Mouse (Mus musculus): Measurements from ENCODE around the gene Il1rap. TPM values are rescaled to one million over a fixed set of nuclear protein-coding genes. Genes with fewer than 3 reads are reported as not detected.

Gene Il1rap
- polyA plus RNA-seq, 1 experiment from 2014 or later = 4.5 TPM

GRCm38 (mm10) chr16:26623141-26623540 lies 41.6 kb downstream of the Il1rap start:
- no peak for ATAC-seq (replicated peaks; ENCODE audit: insufficient number of reproducible peaks, insufficient read depth, low FRiP score, low read depth)
- 79% methylated on average over 1 of the region's 1 CpGs for WGBS

DNA sequence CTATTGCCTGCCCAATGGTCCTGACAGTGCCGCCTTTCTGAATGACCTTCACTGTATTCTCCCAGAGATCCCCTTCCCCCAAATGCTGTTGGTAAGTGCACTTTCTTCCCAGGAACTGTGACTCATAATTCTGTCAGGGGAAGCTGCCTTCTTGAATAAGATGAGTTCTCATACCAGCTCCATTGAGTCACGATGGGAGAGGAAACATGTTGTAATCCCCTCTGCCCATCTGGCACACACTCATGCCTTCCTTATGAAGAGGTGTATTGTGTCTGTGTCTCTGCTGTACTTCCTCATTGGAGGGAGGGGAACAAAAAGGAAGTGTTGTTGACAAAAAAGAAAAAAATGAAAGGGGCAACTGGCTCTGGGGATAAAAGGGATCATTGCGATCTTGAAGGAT lies 44.6 kb downstream of the Il1rap start:
- no peak for ATAC-seq (replicated peaks; ENCODE audit: insufficient number of reproducible peaks, insufficient read depth, low FRiP score, low read depth)
- no peaks in the 10 kb centered on the region for H3K36me3 ChIP-seq
- H3K27ac ChIP-seq = no peak overlapping the region
- WGBS = 72% methylated on average over 3 of the region's 3 CpGs
- H3K4me3 ChIP-seq = no peak overlapping the region
- H3K9ac ChIP-seq = no peak overlapping the region
- no peak overlapping the region for H3K4me2 ChIP-seq
- H3K4me1 ChIP-seq (replicated peaks) = no peaks in the 10 kb centered on the region
- no peaks in the 10 kb centered on the region for H3K27me3 ChIP-seq
- no peaks in the 10 kb centered on the region for H3K9me3 ChIP-seq (replicated peaks)

More at GRCm38 (mm10) chr16:26623141-26623540, 41.6 kb downstream of the Il1rap start:
- Histone ChIP-seq H3K9me3 (replicated peaks) (no peaks in the 10 kb centered on the region), H3K36me3 (no peaks in the 10 kb centered on the region), H3K27me3 (no peaks in the 10 kb centered on the region), H3K4me1 (replicated peaks) (no peaks in the 10 kb centered on the region), H3K4me3 (no peak overlapping the region), H3K4me2 (no peak overlapping the region), H3K27ac (no peak overlapping the region), H3K9ac (no peak overlapping the region)

DNA sequence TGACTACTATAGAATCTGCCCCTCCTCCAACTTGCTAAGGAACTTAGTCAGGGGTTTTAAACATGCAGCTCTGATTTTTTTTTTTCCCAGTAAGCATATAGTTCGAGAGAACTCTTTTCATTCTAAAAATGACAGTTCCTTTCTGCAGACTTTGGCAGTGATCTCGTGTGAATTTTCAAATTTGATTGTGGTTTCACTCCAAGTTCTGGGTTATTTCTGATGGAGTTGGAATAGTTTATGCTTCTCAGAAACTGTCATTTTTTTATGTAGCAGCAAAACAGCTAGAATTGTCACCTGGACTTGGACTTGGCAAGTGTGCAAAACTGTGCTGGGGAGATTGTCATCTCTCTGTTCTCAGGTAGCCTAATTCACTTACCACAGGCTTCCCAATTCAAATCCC lies 53.3 kb downstream of the Il1rap start:
- no peaks in the 10 kb centered on the region for H3K4me1 ChIP-seq (replicated peaks)
- no peak overlapping the region for H3K4me2 ChIP-seq
- H3K9ac ChIP-seq = no peak overlapping the region
- WGBS = 55% methylated on average over 2 of the region's 2 CpGs
- H3K36me3 ChIP-seq = no peaks in the 10 kb centered on the region
- no peaks in the 10 kb centered on the region for H3K9me3 ChIP-seq (replicated peaks)
- H3K27me3 ChIP-seq = no peaks in the 10 kb centered on the region
- no peak for ATAC-seq (replicated peaks; ENCODE audit: insufficient number of reproducible peaks, insufficient read depth, low FRiP score, low read depth)
- no peak overlapping the region for H3K4me3 ChIP-seq
- no peak overlapping the region for H3K27ac ChIP-seq

GRCm38 (mm10) chr16:26643077-26643476 lies 61.6 kb downstream of the Il1rap start:
- WGBS = 76% methylated on average over 6 of the region's 6 CpGs
- no peak overlapping the region for H3K4me2 ChIP-seq
- H3K27me3 ChIP-seq = no peaks in the 10 kb centered on the region
- H3K36me3 ChIP-seq = no peaks in the 10 kb centered on the region
- no peak overlapping the region for H3K4me3 ChIP-seq
- no peaks in the 10 kb centered on the region for H3K9me3 ChIP-seq (replicated peaks)
- no peaks in the 10 kb centered on the region for H3K4me1 ChIP-seq (replicated peaks)
- no peak for ATAC-seq (replicated peaks; ENCODE audit: insufficient number of reproducible peaks, insufficient read depth, low FRiP score, low read depth)
- H3K27ac ChIP-seq = no peak overlapping the region
- H3K9ac ChIP-seq = no peak overlapping the region

GRCm38 (mm10) chr16:26646066-26646465 lies 64.6 kb downstream of the Il1rap start:
- no peaks in the 10 kb centered on the region for H3K27me3 ChIP-seq
- H3K4me2 ChIP-seq = no peak overlapping the region
- no peak overlapping the region for H3K4me3 ChIP-seq
- H3K36me3 ChIP-seq = no peaks in the 10 kb centered on the region
- no peak for ATAC-seq (replicated peaks; ENCODE audit: insufficient number of reproducible peaks, insufficient read depth, low FRiP score, low read depth)
- H3K9me3 ChIP-seq (replicated peaks) = no peaks in the 10 kb centered on the region
- no peak overlapping the region for H3K9ac ChIP-seq
- 26% methylated on average over 2 of the region's 2 CpGs for WGBS
- H3K4me1 ChIP-seq (replicated peaks) = no peaks in the 10 kb centered on the region
- H3K27ac ChIP-seq = no peak overlapping the region

DNA sequence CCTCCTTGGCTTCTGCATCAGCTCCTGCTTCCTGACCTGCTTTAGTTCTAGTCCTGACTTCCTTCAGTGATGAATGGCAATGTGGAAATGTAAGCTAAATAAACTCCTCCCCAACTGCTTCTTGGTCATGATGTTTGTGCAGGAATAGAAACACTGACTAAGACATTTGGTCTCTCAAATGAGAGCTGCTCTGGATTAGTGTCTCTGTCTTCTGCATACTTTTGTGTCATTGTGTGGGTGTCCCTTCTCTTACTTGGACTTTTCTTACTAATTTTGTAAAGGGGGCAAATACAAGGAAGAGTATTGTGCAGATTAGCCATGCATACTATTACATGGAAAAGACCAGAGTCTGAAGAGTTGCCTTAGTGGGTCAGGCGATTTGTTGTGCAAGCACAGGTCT lies 65.5 kb downstream of the Il1rap start:
- H3K4me3 ChIP-seq = no peak overlapping the region
- H3K4me2 ChIP-seq = no peak overlapping the region
- no peaks in the 10 kb centered on the region for H3K27me3 ChIP-seq
- no peak overlapping the region for H3K9ac ChIP-seq
- H3K4me1 ChIP-seq (replicated peaks) = no peaks in the 10 kb centered on the region
- no peak overlapping the region for H3K27ac ChIP-seq
- H3K36me3 ChIP-seq = no peaks in the 10 kb centered on the region
- H3K9me3 ChIP-seq (replicated peaks) = no peaks in the 10 kb centered on the region
- 71% methylated on average over 1 of the region's 1 CpGs for WGBS
- ATAC-seq (replicated peaks; ENCODE audit: insufficient number of reproducible peaks, insufficient read depth, low FRiP score, low read depth) = no peak

DNA sequence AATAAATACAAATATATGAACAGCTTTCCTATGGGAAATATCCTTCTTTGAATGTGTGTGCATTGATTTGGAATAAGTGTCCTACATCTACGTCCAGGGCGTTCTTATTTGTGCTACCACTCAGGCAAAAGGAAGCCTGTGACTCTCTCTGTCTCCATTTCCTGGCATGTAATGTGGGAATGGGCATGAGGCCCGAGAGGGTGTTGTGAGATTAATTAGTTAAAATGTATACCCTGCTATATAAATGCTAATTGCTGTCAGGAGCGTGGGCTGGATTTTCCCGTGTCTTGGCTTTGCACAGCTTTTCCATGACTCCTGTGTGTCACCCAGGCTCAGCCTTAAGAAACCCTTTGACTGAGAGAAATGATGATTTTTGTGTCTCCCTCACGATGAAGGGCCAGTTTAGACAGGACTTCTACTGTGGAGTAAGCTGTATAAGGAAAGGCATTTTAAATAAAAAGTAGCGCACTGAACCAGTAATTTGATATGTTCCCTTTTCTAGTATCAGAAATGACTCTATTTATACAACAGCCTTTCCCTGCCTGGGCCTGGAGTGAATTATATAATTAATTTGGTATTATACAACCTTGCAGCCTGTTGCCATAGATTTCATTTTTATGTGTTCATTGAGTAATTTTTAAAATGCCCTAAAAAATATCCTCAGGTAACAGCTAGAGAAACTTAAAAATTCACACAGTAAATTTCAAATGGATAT lies 81.4 kb downstream of the Il1rap start:
- Histone ChIP-seq H3K27ac (no peak overlapping the region), H3K9me3 (replicated peaks) (no peaks in the 10 kb centered on the region), H3K4me3 (no peak overlapping the region), H3K4me1 (replicated peaks) (no peaks in the 10 kb centered on the region), H3K9ac (no peak overlapping the region), H3K27me3 (no peaks in the 10 kb centered on the region), H3K4me2 (no peak overlapping the region), H3K36me3 (no peaks in the 10 kb centered on the region)
- 75% methylated on average over 7 of the region's 7 CpGs for WGBS
- no peak for ATAC-seq (replicated peaks; ENCODE audit: insufficient number of reproducible peaks, insufficient read depth, low FRiP score, low read depth)

- no peaks in the 10 kb centered on the region for H3K27me3 ChIP-seq
- H3K27ac ChIP-seq = no peak overlapping the region
- no peak overlapping the region for H3K9ac ChIP-seq
- no peaks in the 10 kb centered on the region for H3K4me1 ChIP-seq (replicated peaks)
- H3K4me3 ChIP-seq = no peak overlapping the region
- ATAC-seq (replicated peaks; ENCODE audit: insufficient number of reproducible peaks, insufficient read depth, low FRiP score, low read depth) = no peak
- no peaks in the 10 kb centered on the region for H3K36me3 ChIP-seq
- H3K9me3 ChIP-seq (replicated peaks) = no peaks in the 10 kb centered on the region
- no peak overlapping the region for H3K4me2 ChIP-seq
- WGBS = 80% methylated on average over 2 of the region's 2 CpGs
Measured at GRCm38 (mm10) chr16:26666401-26666800, 84.9 kb downstream of the Il1rap start.

GRCm38 (mm10) chr16:26669081-26669480 lies 87.6 kb downstream of the Il1rap start:
- Histone ChIP-seq H3K4me2 (no peak overlapping the region), H3K4me1 (replicated peaks) (no peaks in the 10 kb centered on the region), H3K9ac (no peak overlapping the region), H3K9me3 (replicated peaks) (no peaks in the 10 kb centered on the region), H3K27me3 (no peaks in the 10 kb centered on the region), H3K4me3 (no peak overlapping the region), H3K27ac (no peak overlapping the region), H3K36me3 (no peaks in the 10 kb centered on the region)
- ATAC-seq (replicated peaks; ENCODE audit: insufficient number of reproducible peaks, insufficient read depth, low FRiP score, low read depth) = no peak
- 56% methylated on average over 2 of the region's 2 CpGs for WGBS

DNA sequence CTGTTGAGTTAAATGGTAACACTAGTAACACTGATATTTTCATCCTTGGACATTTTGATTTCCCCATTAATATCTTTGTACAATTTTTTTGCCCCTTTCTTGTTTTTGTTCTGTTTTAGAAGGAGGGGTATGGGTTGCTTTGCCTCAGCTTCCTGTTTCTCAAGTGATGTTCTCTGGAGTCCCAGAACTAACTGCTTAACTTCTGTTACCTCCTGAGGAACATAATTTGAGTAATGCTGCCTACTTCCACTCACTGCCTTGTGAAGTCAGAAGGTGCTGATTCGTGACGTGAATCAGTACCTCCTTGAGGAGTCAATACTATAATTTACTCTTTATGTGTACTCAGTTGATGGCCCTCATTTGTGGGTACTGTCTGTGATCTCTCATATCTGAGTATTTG lies 98.9 kb downstream of the Il1rap start:
- Histone ChIP-seq H3K4me3 (no peak overlapping the region), H3K36me3 (no peaks in the 10 kb centered on the region), H3K9ac (no peak overlapping the region), H3K4me2 (no peak overlapping the region), H3K27ac (no peak overlapping the region), H3K9me3 (replicated peaks) (no peaks in the 10 kb centered on the region), H3K4me1 (replicated peaks) (no peaks in the 10 kb centered on the region), H3K27me3 (no peaks in the 10 kb centered on the region)
- WGBS = 80% methylated on average over 2 of the region's 2 CpGs
- ATAC-seq (replicated peaks; ENCODE audit: insufficient number of reproducible peaks, insufficient read depth, low FRiP score, low read depth) = no peak

- Histone ChIP-seq H3K4me1 (replicated peaks) (no peaks in the 10 kb centered on the region), H3K4me3 (no peak overlapping the region), H3K27me3 (no peaks in the 10 kb centered on the region), H3K36me3 (no peaks in the 10 kb centered on the region), H3K9ac (no peak overlapping the region), H3K9me3 (replicated peaks) (no peaks in the 10 kb centered on the region), H3K4me2 (no peak overlapping the region), H3K27ac (no peak overlapping the region)
- ATAC-seq (replicated peaks; ENCODE audit: insufficient number of reproducible peaks, insufficient read depth, low FRiP score, low read depth) = no peak
- WGBS = 60% methylated on average over 2 of the region's 2 CpGs
Measured at GRCm38 (mm10) chr16:26689771-26690170, 108.3 kb downstream of the Il1rap start.

- WGBS = 56% methylated on average over 11 of the region's 11 CpGs
- H3K27me3 ChIP-seq = no peaks in the 10 kb centered on the region
Measured at GRCm38 (mm10) chr16:26691294-26691693, 109.8 kb downstream of the Il1rap start.

More at GRCm38 (mm10) chr16:26691294-26691693, 109.8 kb downstream of the Il1rap start:
- Histone ChIP-seq H3K9ac (no peak overlapping the region), H3K4me3 (no peak overlapping the region), H3K4me2 (no peak overlapping the region), H3K4me1 (replicated peaks) (no peaks in the 10 kb centered on the region), H3K36me3 (no peaks in the 10 kb centered on the region), H3K27ac (no peak overlapping the region), H3K9me3 (replicated peaks) (no peaks in the 10 kb centered on the region)
- ATAC-seq (replicated peaks; ENCODE audit: insufficient number of reproducible peaks, insufficient read depth, low FRiP score, low read depth) = no peak

Data from heart, embryonic 15.5 days (tissue).